Mouse (Mus musculus) lung, adult 2 months (tissue): ENCODE measurements around the gene Trmt112.

ENCODE experiments used
- CTCF ChIP-seq: fragments of 200-500 bp; IDR thresholded peaks from 2 replicates; pipeline ENCODE4 v1.5.1; 2011; ENCODE audit warnings: mild to moderate bottlenecking, low read length, control low read depth; ENCODE audit not compliant: insufficient read depth
- POLR2A ChIP-seq: fragments of 200-500 bp; IDR thresholded peaks from 2 replicates; pipeline ENCODE4 v1.6.1; 2011; ENCODE audit warnings: low read depth, mild to moderate bottlenecking, control low read depth, low read length, borderline replicate concordance; ENCODE audit errors: extremely low read depth

DNA sequence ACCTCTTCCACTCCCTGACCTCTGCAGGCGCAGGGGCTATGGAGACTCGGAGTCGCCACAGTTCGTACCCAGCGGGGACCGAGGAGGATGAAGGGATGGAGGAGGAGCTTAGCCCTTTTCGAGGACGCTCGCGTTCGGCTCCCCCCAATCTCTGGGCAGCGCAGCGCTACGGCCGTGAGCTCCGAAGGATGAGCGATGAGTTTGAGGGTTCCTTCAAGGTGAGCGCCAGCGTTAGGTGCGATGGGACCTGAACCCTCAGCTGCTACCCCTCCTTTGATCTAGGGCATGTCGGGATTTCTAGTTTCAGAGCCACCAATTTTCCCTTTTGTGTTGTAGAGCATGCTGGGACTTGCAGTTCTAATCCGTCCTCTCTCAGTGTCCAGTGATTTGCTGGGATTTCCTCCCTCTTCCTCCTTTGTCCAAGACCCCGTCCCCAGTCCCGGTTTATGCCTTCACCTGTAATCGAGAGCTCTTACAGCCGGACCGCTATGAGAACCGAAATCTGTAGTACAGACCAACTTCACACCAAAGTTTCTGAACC lies 41.2 kb downstream of the Trmt112 start:
- TF ChIP-seq POLR2A, result peak; percentile 85; the same call in 1 of the 2 replicates
- no peak for TF ChIP-seq CTCF
